Mouse (Mus musculus) embryonic fibroblast, embryonic 13.5 days (primary cell): ENCODE data around the gene Rhoh. TPM values are rescaled to one million over a fixed set of nuclear protein-coding genes. Genes with fewer than 3 reads are reported as not detected.

Experiments
- H3K27ac ChIP-seq: 2 replicates; pipeline ENCODE4 v1.5.1; 2012; ENCODE audit warnings: low read length, control low read depth, inconsistent platforms; ENCODE audit not compliant: insufficient read depth
- H3K4me1 ChIP-seq: 2 replicates; pipeline ENCODE4 v1.6.1; 2011; ENCODE audit warnings: low read length; ENCODE audit not compliant: control insufficient read depth, insufficient read depth
- H3K4me3 ChIP-seq: 2 replicates; pipeline ENCODE4 v1.5.1; 2011; ENCODE audit warnings: mild to moderate bottlenecking, control low read depth, low read length; ENCODE audit not compliant: insufficient read depth
- CTCF ChIP-seq: IDR thresholded peaks from 2 replicates; pipeline ENCODE4 v1.5.1; 2011; ENCODE audit warnings: mild to moderate bottlenecking, control low read depth, low read length, moderate library complexity, borderline replicate concordance; ENCODE audit not compliant: insufficient read depth
- POLR2A ChIP-seq: IDR thresholded peaks from 2 replicates; pipeline ENCODE4 v1.6.1; 2011; ENCODE audit warnings: low read depth, mild to moderate bottlenecking, control low read depth, low read length, moderate library complexity
- polyA plus RNA-seq: library from polyadenylated mRNA; stranded (reverse); fragments of >200 nt; gene quantifications from 2 replicates; pipeline ENCODE4 v1.2.4, GENCODE M21; 2011; ENCODE audit warnings: low read depth; ENCODE audit not compliant: missing spikeins, insufficient read length

The Rhoh gene
- polyA plus RNA-seq, 1 experiment = not detected

DNA sequence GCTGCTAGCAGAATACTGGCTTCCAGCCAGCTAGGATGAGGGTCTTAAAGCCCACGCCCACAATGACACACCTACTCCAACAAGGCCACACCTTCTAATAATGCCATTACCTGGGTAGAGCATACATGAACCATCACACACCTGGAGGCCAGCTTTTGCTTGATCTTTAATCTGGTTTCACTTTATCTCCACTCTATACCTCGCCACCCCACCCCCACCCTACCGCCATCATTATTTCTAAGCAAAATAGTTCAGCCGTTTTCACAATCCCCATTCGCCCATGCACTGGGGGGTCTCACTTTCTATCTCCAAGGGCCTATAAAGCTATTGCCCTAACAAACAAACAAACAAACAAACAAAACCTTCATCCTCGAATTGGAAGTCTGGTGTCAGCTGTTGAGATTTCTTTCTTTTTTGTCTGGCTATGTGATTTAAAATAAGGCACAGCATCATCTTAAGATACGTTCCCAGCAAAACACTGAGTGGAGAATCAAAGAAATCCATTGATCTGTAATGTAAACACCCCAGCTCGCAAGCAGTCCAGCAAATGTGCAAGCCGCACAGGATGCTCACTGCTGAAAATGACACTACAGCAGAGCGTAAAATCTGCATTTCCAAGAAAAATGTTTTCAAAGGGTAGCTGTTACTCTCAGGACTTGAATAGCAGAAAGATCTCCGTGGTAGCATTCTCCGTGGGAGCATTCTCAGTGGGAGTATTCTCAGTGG lies 59.9 kb downstream of the Rhoh start:
- TF ChIP-seq CTCF (no peak), POLR2A (no peak)
- Histone ChIP-seq H3K4me3 (no peak overlapping the region), H3K27ac (no peak overlapping the region), H3K4me1 (no peaks in the 10 kb centered on the region)

DNA sequence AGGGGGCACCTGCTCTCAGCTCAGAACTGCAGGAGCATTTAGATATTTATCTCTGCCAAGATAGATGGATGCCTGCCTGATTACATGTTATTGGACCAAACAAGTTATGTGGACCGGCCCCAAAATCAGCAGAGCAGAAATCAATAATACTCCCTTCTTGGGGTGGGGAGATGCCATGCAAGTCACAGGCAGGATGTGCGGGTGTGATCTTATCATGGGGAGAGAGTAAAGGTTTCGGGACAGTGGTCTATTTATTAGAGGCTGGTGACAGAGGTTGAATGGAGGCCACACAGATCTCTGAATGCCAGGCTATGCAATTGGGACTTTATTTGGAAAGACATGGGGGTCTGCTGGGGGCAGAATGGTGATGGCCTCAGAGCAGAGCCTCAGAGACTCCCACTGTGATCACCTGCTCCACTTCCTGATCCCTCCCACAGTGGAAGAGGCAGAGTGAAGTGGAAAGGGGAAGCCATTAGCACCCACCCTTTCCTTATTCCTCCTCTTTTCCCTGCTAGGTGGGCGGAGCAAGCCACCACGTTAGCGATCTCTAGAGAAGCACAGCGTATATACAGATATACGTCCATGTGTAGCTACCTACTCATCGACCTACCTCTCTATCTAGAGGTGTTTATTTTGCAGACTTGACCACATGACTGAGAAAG lies 60.6 kb downstream of the Rhoh start:
- Histone ChIP-seq H3K27ac (no peak overlapping the region), H3K4me1 (no peaks in the 10 kb centered on the region), H3K4me3 (no peak overlapping the region)
- TF ChIP-seq CTCF = no peak
- no peak for TF ChIP-seq POLR2A

DNA sequence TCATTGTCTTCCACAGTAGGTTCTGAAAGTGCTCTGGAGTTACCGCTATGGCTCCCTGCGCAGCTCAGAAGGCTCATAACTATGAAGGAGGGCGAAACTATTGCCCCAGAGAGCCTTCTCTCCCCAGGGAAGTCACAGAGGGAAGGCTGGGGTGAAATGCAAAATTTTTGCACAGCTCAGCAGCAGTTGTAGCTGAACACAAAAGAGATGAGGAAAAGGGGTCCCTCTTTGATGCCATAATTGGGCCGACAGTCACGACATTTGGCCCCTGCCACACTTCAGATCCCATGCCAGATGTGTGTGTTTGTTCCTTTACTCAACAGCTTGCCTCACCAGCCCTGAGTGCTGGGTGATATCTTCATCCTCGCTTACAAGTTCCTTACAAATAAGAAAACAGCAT lies 65.7 kb downstream of the Rhoh start:
- H3K4me1 ChIP-seq = no peaks in the 10 kb centered on the region
- H3K27ac ChIP-seq = no peak overlapping the region

DNA sequence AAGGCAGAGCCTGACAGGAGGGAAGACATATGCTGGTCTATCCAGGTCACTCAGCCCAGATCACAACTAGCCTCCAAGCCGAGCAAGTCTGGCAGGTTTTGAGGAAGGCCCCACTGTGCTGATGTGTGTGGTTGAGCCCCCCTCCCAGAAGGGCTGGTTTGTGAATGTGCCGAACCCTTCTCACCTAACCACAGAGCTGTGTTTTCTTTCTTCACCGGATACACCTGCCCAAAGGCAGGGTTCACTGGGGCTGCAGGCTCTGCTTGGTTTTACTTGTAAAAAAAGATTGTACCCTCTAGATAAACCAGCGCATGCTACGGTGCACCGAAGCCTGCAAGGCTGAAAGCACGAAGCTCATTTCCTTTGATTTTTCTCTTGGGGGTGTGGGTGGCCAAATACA lies 68.1 kb downstream of the Rhoh start:
- TF ChIP-seq POLR2A (no peak), CTCF (no peak)
- Histone ChIP-seq H3K4me1 (no peaks in the 10 kb centered on the region), H3K4me3 (no peak overlapping the region), H3K27ac (no peak overlapping the region)

More for the DNA sequence above, 65.7 kb downstream of the Rhoh start:
- TF ChIP-seq CTCF (no peak), POLR2A (no peak)
- no peak overlapping the region for H3K4me3 ChIP-seq

DNA sequence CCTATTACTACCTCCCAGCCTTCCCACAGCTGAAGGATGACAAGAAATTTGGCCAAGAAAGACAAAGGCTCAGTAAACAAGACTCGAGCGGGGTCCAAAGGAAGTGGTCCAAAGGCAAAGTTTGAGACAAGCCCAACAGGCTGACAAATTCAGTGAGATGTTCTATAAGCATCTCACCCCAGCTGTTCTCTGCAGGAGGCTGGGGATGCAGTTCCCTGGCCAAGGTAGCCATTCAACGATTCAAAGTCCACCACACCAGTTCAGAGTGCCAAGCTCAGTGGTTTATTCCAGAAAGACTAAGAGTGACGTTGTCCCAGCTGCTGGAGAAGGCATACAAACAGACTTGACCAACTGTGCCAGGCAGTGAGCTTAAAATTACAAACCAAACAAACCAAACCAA lies 69.2 kb downstream of the Rhoh start:
- no peak overlapping the region for H3K27ac ChIP-seq

DNA sequence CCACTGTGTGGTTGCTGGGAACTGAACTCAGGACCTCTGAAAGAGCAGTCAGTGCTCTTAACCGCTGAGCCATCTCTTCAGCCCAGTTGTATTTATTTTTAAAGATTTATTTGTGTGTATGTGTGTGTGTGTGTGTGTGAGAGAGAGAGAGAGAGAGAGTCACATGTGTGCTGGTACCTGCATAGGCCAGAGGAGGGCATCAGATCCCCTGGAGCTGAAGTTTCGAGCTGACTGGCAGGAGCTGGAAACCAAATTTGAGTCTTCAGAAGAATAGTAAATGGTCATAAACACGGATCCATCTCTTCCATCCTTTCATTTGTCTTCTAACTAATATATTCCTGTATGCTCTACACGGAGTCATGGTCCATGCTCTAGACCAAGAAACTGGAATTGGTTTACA lies 72.2 kb downstream of the Rhoh start:
- TF ChIP-seq CTCF (no peak), POLR2A (no peak)
- H3K27ac ChIP-seq = no peak overlapping the region
- H3K4me3 ChIP-seq = no peak overlapping the region
- H3K4me1 ChIP-seq = no peaks in the 10 kb centered on the region; the same call in 1 of the 2 replicates

More for the DNA sequence above, 69.2 kb downstream of the Rhoh start:
- TF ChIP-seq POLR2A = no peak
- no peak for TF ChIP-seq CTCF
- no peaks in the 10 kb centered on the region for H3K4me1 ChIP-seq
- H3K4me3 ChIP-seq = no peak overlapping the region

DNA sequence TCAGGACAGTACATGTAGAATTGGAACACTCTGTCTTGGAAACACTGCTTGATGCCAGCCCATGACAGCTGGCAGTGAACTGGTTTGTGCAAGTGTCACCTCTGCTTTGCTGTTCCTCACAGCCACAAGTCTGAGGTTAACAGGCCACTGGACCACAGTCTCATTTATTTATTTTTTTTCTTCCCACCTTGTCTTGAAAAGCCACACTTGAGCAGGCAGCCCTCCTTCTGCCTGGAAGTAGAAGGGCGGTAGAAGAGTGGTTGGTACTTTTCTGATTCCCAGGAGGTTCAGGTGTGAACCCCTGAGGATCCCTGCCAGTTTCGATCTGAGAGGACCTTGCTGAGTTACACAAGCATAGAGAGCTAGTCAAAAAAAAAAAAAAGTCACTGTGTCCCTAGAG lies 72.8 kb downstream of the Rhoh start:
- no peak overlapping the region for H3K27ac ChIP-seq
- TF ChIP-seq CTCF (no peak), POLR2A (no peak)
- H3K4me3 ChIP-seq = no peak overlapping the region
- H3K4me1 ChIP-seq = no peaks in the 10 kb centered on the region; the same call in 1 of the 2 replicates

DNA sequence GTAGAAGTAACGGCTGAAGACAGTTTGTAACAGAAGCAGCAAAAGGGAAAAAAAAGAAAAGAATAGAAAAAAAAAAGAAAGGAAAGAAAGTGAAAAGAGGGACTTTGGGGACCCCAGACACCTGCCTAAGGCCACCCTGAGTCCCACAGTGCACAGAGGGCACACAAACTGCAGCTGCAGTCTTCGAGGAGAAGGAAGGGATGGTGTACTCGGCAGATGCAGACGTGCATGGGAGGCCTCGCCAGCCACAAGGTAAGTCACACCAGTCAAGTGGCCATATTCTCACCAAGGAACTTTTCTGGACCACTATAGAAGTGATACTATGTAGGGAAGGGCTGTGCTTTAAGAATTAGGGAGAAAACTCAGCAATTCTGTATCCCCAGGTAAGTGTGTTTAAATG lies 73.8 kb downstream of the Rhoh start, which contains the start of gene Chrna9:
TSS of gene Chrna9 (plus strand) at position 139 of the 400 bp plus-strand sequence.
- H3K4me3 ChIP-seq = no peak within 1 kb of the TSS
- H3K27ac ChIP-seq = no peak within 1 kb of the TSS
- no peaks in the 10 kb centered on the region; the same call in 1 of the 2 replicates for H3K4me1 ChIP-seq
- no peak for TF ChIP-seq CTCF
- TF ChIP-seq POLR2A = no peak

DNA sequence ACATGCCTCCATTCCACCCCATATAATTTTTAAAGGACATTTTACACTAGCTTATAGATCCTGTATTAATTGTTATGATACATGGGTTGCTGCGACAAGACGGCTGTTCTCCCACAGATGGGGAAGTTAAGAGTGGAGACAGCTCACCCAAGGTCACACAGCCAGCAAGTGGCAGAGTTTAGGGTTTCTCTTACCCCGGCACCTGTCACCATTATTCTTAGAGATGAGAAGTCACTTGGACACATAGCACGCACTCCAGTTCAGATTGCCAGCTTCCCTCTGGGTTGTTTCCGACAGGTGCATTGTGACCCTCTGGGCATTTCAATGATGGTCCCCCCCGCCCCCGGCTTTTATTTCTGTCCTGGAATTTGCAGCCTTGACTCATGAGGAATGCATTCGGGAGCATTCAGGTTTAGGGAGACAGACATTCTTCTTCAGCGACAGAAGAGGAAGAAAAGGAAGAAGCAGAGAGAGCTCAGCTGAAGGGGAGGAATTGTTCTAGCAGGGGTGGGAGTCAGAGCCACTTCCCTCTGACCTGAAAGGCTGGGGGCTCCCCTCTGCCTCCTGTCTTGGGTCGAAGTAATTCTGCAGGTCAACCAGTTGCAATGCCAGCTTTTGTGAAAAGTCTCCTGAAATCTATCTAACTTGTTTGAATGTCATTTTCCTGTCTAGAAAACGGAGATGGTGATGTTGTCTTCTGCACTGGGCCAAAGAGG lies 76.2 kb downstream of the Rhoh start:
- Histone ChIP-seq H3K4me1 (no peaks in the 10 kb centered on the region; the same call in 1 of the 2 replicates), H3K4me3 (no peak overlapping the region), H3K27ac (no peak overlapping the region)
- TF ChIP-seq CTCF (no peak), POLR2A (no peak)
